In the genomic region with DNA sequence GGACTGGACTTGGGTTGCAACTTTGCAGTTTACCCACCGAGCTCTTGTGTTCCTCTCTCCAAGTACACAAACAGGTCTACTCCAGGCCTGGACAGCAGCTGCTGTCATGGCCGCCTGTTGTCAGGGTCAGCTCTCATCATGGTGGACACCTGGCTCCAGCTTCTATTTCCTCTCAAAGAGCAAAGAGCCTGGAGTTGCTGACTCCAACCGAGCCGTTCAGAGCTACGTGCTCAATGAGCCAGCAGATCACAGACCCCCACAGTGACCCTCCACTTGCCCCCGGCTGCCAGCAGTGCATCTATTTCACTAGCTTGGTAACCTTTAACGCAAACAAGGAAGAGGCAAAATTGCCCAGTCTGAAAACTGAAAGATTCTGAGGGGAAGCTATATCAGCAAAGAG, we compare ENCODE assay signal across 18 mouse cellular contexts.
"Had no signal": no experiment of that assay in that cellular context is flagged by ENCODE, and none has a peak within 500 bp of the region (broad histone marks: within the 10 kb centered on the region; RNA-seq: fewer than 3 reads in every experiment).

No protein-coding gene starts in this region.

- H3K4me1 ChIP-seq: liver, embryonic 12.5 days; liver, embryonic 15.5 days; lung, embryonic 15.5 days; midbrain, embryonic 10.5 days had no signal

- H3K9ac ChIP-seq: limb, embryonic 13.5 days; liver, embryonic 12.5 days; liver, embryonic 15.5 days; lung, embryonic 15.5 days; midbrain, embryonic 13.5 days had no signal

- DNase-seq: kidney, adult 8-10 months; kidney, postnatal 4 days; liver; lung, adult 18-20 months; lung, postnatal 10 days; lung, postnatal 36 days; thymus, adult 18-20 months; thymus, postnatal 36 days had no signal

- H3K27me3 ChIP-seq: limb, embryonic 13.5 days; lung, embryonic 15.5 days; midbrain, embryonic 13.5 days had no signal

- ATAC-seq: intestine, postnatal 0 days; liver, embryonic 12.5 days; midbrain, embryonic 13.5 days; midbrain, embryonic 16.5 days had no signal

- H3K4me2 ChIP-seq: limb, embryonic 13.5 days; liver, embryonic 12.5 days; liver, embryonic 15.5 days; lung, embryonic 15.5 days; midbrain, embryonic 13.5 days had no signal

- H3K27ac ChIP-seq: limb, embryonic 13.5 days; liver, embryonic 12.5 days; liver, embryonic 15.5 days; lung, embryonic 15.5 days; midbrain, embryonic 10.5 days; midbrain, embryonic 13.5 days had no signal

- H3K9me3 ChIP-seq: limb, embryonic 10.5 days; limb, embryonic 13.5 days; liver, embryonic 12.5 days; liver, embryonic 15.5 days; lung, embryonic 15.5 days; megakaryocyte, embryonic 14.5 days; midbrain, embryonic 10.5 days; midbrain, embryonic 13.5 days had no signal

- H3K4me3 ChIP-seq: limb, embryonic 10.5 days; limb, embryonic 13.5 days; liver, embryonic 12.5 days; liver, embryonic 15.5 days; lung, embryonic 15.5 days; megakaryocyte, embryonic 14.5 days; midbrain, embryonic 10.5 days; midbrain, embryonic 13.5 days had no signal
